Mouse (Mus musculus) mouse trophoblast stem cell (cell line): ENCODE measurements around the gene Chuk.

Source experiments
- in situ Hi-C, 2 experiments: fragments of 300-500 bp; cut with MseI, MboI; formaldehyde crosslinking; loops; 2 replicates in 1 of 2; 3 replicates in 1 of 2; pipeline ENCODE4 v1.15.1; 2025

Gene Chuk

DNA sequence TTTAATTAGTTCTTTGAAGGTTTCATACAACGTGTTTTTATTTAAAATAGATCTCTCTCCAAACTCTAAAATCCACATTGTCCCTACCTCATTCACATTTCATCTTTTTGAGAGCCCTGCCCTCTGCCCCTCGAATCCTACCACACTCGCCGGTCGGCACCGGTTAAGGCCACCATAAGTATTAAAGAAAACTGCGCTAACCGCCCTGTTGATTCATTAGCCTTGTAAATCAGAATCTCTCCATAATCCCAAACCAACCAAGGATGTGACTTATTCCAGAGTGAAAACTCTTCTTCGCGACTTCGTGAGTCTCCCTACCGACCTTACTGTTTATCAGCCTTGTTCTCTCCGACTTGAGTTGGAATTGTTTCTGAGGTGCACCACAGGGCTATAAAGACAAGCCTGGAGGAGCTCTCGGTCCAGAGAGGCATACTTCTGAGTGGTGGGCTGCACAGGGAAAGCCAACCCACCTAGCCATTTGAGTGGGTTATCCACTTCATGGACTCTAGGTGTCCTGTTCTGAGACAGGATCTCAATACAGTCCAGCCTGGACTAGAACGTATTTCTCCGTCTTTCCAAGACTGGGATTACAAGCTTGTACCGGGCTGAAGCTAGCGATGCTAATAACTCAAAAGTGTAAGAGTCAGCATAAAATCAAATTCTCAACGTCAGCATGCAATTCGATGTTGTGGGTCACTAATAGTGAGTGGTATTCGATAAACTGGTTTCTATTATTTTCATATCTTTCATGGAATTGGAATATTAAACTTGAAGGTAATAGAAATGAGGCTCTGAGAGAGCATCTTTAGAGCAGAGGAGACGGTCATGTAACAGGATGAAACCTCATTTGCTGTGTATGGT lies 611 bp upstream of the Chuk start:
- in situ Hi-C loops, result no loop called here

DNA sequence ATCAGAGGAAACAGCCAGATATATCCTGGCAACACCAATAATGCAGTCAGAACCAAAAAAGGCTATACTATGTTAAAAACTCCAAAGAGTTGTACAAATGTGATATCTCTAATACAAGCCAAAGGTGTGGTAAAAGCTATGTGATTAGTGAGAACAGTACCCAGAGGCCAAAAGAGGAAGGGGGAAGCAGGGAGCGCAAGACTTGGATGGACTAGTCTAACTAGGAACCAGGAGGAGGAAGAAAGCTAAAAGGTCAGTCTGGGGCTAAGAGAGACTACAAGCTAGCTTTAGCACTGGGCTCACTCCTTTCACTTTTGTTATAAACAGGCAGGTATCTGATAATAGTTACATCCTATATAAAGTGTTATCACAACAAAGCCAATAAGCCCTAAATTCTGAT lies 2.9 kb downstream of the Chuk start:
- in situ Hi-C loops, result no loop called here

DNA sequence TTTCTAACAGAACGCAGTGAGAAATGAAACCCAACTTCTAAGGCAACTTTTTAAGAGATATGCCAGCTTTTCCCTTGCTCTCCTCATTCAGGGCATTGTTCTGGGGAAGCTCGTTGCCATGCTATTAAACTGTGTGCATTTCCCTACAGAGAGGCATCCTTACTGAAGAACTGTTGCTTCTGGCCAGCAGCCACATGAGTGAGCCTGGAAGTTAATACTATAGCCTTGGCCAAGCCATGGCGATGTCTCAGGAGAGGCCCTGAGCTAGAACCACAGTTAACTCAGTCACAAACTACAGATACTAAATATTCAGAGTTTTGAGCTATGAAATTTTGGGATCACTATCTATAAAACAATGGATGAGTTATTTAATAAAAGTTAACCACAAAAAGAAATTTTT lies 4.3 kb downstream of the Chuk start:
- in situ Hi-C loops, result no loop called here

DNA sequence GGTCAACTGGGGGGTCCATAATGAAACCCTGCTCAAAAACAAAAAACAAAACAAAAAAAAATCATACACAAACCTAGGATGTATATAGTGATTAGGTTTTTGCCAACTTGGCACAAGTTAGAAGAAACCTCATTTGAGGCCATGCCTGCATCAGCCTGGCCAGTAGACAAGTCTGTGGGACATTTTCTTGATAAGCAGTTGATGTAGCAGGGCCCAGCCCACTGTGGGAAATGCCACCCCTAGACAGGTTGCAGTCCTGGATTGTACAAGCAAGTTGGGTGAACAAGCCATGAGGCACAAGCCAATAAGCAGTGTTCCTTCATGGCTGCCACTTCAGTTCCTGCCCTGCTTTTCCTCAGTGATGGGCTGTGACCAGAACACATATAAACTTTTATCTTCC lies 6.4 kb downstream of the Chuk start:
- in situ Hi-C loops, result no loop called here

DNA sequence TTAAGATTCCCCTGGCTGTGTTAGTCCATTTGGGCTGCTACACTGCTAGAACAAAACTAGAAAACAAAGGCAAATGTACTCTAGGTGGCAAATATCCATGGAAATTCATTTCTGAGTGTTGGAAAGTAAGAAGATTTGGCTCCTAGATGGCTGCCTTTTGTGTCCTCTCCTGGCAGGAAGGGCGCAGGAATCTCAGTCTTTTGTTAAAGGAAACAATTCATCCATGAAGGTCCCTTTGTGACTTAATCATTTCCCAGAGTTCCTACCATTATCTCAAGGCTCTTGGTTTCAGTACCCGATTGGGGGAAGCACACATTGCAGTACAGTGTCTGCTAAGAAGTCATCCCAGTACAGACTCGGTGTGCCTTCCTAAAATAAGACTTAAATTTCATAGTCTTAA lies 21.0 kb downstream of the Chuk start:
- in situ Hi-C loops, result no loop called here

DNA sequence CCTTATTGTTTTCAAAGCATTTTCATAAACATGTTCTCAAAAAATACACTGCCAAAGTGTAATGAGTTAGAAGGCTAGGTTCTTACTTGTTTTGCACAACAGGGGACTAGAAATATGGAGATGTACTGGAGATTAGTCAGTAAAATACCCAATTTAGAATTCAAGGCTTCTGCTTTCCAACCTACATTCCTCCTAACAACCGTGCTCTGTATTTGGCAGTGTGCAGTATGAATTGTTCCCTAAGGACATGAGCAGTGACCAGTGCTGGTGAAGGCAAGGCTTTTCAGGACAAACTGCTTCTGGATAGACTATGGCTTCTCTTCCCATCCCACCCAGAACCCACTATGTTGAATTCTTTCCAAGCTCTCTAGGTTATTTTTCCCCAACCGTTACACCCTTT lies 26.4 kb downstream of the Chuk start:
- in situ Hi-C loops, result no loop called here

DNA sequence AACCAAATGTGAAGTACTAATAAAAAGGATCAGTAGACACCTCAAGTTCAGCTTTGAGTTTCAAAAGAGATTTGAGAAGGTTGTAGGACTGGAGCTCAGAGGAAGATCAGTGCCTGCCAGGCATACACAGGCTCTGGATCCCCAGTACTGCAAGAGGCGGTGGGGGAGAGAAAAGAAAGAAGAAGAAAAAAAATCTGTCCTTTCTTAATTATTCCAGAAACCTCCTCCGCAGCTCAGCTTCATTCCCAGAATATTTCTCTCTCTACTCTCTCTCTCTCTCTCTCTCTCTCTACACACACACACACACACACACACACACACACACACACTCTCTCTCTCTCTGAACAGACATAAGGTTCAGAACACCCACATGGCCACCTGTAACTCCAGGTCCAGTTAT lies 27.3 kb downstream of the Chuk start:
- in situ Hi-C loops, result no loop called here

DNA sequence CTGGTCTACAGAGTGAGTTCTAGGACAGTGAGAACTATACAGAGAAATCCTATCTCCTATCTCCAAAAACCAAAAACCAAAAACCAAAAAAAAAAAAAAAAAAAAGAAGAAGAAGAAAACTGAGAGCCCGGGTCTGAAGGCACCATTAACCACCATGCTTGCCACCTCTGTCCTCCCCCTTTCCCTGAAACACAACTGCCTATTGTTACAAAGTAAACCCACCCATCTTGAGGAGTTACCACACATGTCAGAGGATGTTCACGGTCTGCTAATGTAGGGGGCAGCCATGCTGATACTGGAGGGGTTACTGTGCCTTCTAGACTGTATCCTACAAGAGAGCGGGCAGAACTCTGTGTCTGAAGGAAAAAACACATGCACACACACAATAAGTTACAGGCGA lies 30.3 kb downstream of the Chuk start:
- in situ Hi-C loops, result no loop called here

DNA sequence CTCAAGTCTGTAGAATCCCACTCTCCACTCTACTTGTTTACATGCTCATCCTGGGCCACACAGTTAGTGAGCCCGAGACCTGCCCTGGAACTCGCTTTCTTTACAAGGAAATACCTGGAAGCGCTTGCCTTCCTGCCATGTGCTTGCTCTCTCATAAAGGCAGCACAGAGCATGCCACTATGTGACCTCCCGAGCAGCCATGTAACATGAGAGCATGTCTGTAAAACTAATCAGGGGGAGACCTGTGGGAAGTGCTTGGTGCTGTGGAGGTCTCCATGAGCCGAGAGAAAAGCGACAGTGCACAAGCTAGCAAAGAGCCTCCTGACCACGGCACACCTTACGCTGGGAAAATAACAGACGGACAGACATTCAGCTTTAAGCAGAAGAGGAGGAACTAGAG lies 30.8 kb downstream of the Chuk start:
- in situ Hi-C loops, result no loop called here

DNA sequence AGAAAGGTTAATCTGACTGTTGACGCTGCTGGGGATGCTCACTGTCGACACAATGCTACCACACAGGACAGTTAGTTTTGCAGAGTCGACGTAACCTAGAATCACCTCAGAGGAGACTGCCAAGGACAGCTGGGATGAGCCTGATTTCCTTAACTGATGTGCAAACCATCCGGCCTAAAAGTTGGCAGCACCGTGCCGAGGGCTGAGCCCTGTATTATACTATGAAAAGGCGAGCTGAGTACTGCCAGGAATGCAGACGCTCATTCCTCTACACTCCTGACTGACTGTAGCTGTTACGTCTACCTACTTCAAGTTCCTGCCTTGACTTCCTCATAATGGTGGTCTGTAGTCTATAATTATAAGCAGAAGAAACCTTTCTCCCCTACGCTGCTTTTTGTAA lies 32.3 kb downstream of the Chuk start:
- in situ Hi-C loops, result no loop called here

DNA sequence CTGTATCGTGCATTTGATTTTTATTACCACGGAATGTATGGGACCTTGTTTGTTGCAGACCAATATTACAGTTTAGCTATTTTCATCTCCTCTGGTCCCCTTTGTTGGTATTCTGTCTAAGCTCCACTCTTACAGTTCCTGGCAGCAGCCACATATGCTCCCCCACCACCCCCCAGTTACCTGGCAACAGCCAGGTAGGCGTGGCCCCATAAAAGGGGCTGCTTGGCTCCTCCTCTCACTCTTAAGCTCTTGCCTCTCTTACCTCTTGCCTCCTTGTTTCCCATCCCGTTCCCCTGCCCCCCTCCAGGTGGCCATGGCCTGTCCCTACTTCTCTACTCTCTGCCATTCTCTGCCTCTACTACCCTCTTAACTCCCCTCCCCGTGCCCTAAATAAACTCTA lies 36.1 kb downstream of the Chuk start:
- in situ Hi-C loops, result no loop called here

DNA sequence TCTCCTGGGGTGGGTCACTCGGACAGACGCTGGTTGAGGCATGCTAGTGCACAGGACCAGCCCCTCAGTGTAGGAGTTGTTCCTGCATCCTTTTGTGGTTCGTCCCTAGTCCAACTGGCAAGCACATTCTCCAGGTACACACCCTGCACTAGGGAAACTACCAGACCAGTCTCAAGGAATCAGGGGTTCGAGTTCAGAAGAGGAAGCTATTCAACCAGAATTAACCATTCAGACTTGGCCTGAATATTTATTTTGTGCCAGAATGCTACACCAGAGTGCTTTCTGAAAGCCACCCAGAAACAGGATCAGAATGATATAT lies 37.4 kb downstream of the Chuk start:
- in situ Hi-C loops, result no loop called here

DNA sequence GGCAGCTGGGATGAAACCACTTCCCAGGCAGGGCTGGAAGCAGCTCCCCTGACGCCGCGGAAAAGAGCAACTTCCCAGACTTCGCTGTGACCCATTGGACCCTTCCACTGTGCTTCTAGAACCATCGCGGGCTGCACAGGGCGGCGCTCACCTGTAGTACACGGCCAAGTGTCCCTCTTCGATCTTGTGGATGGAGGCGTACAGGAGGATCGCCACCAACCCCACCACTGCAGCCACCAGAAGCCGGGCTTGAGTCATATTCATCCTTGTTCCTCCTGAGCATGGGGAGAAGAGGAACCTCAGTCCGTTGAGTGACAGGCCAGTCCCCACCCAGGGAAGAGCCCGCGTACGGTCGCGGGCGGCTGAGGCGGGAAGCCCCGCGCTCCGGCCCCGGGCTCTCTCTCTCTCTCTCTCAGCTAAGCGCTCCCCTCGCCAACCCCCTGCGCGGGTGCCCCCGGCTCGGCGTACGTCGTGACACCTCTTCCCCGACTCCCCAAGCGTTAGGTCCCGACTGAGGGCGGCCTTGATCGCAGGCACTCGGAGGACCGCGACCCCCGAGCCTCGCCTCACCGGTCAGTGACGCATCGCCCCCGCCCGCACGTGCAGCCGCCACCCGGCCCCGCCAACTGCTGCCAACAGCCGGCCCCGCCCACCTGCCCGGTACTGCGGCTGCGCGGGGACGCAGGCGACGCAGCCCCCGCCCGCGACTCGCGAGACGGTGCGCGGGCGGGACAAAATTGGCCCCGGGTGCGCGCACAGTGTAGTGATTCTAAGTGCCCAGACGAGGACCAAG lies 38.0 kb downstream of the Chuk start, which contains the start of gene Erlin1:
Erlin1 (minus strand) TSS at position 665 of the 793 bp plus-strand sequence.
- in situ Hi-C loops, result no loop called here

DNA sequence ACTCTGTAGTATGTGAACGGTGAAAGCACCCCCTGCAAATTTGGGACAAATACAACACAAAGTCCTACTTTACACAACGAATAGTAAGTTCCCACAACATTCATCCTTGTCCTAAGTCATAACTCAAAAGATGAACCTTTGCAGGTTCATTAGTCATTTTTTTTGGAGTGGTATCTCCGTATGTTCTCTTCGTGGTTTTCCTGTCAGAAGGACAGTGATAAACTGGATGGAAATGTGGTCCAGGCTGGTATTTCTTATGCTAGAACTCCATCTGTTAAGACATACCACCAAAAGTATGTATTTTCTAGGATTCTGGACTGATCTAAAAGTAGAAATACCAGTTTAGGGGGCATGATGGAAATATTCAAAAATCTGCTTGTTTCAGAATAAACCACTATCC lies 39.0 kb downstream of the Chuk start:
- in situ Hi-C loops, result no loop called here

DNA sequence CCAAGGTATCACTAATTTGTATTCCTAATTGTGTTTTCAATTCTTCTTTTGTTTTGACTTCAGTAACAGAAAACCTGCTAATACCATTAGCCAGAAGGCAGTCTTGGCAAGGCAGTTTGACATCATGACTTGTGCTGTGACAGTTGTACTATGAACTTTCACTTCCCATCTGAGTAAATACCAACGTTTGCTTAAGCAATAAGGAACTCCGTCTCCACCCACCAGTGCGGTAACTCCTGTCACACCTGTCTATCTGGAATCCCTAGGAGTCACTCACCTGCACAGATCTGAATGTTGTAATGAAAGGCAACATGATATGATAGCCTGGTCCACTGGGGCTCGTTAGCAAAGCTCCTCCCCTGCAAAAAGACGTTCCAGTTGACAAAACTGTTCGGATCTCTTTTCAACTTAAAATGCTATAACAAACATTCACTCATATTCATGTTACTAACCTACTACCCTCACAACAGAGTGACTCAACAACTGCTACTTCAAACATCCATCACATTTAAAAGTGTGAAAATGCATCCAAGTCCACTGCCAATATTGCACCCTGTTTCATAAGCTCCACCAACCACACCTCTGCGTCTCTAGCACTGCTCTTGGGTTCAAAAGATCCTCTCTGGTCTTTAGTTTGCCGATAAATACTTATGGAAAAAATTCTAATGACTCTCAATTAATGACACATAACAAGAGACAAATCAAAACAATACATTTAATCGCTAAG lies 39.8 kb downstream of the Chuk start:
- in situ Hi-C loops, result no loop called here

DNA sequence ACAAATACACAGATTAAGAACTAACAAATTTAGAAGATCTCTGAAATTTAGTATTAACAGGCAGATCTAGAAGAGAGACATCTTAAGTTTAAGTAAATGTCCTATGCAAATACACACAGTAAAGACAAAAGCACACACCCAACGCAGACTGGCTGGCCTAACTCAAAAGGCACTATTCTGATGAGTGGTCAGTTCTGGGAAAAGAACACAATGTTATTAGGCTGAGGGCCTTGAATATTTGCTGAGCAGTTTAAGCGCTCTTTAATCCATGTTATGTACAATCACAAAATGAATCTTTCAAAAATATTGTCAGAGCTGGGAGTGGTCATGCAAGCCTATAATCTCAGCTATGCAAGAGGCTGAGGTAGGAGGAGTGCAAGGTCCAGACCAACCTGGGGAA lies 42.5 kb downstream of the Chuk start:
- in situ Hi-C loops, result no loop called here

DNA sequence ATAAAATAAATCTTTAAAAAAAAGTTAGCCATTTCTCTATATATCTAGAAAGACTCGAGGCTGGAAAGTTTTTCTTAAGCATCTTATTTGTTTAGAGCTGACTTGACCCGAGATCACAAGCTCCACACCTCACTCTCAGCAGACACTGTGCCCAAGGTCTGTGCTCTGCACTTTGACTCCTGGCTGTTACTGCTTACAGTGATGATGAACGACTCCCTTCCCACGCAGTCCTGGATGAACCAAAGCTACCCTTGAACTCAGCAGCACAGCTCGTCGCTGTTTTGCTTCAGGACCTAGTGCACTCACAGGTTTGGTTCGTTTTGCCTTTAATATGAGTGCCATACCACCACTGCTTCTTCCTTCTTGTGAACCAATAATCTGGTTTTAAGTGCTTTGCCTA lies 43.5 kb downstream of the Chuk start:
- in situ Hi-C loops, result no loop called here

DNA sequence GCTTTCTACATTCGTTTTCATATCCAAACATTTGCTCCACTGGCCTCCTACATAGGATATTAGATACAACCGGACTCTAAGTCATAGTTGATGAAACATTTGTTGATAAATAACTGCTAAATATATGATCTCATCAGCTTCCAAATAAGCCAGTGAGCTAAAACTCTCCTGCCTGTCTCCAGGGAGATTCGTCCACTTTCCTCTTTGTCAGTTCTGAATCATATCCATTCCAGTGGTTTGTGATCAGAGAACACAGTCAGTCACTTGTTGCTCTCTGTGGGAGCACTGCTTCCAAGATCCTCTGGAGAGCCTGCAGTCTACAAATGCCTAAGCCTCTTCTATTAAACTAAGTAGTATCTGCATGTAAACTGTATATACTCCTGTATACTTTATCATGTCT lies 47.1 kb downstream of the Chuk start:
- in situ Hi-C loops, result no loop called here

DNA sequence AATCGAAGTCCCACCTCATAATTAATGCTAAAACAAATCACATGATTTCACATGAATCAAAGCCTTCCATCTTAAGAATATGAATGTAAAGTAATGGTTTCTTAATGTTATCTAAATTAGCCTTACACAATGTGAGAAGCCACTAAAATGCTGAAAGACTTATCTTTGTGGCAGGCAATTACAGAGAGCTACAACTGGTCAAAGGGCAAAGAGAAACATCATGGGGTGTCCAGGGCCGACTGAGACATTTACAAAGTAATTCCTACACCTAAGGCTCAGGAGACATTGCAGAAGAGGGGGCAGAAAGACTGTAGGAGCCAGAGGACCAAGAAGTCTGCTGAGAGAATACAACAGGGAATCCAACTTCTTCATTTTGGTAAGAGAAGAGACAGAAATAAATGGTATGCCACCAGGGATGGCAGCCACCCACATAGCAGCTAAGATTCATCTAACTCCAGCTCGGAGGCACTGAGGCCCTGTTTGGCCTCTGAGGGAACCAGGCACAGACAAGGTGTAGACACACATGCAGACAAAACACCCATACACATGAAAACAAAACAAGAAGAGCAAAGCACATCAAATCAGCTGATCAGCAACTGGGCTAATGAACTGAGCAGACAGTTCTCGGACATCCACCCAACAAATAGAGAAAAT lies 52.0 kb downstream of the Chuk start:
- in situ Hi-C loops, result no loop called here

DNA sequence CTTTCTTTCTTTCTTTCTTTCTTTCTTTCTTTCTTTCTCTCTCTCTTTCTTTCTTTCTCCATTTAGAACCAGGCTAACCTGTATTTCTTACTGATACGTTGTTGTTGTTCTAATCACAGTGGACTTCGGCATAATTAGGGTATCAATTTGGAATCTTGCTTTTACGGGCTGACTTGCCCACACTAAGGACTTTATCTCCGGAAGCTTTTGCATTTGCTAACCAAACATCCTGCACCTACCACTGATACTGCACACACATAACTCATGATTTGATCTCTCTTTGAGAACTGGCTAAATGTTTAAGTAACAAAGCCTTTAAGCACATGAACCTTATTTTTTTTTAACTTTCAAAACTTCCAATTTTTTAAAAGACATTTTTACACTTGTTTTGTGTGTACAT lies 56.9 kb downstream of the Chuk start:
- in situ Hi-C loops, result no loop called here

DNA sequence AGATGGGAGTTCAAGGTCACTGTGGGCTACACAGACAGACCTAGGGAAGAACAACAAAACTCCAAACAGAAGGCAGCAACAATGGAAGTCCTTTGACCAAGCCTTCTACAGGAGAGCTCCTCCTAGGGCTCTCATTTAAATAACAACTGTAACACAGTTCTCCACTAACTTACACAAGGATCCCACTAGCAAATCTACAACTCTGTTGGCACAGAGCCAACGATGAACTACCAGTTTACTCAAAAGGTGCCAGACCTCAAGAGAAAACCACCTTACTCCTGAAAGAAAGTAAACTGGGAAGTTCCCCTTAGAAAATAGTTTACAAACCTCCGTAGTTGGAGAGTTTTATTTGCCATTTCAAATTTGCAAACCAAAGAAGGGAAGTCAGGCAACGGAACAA lies 58.0 kb downstream of the Chuk start:
- in situ Hi-C loops, result no loop called here

DNA sequence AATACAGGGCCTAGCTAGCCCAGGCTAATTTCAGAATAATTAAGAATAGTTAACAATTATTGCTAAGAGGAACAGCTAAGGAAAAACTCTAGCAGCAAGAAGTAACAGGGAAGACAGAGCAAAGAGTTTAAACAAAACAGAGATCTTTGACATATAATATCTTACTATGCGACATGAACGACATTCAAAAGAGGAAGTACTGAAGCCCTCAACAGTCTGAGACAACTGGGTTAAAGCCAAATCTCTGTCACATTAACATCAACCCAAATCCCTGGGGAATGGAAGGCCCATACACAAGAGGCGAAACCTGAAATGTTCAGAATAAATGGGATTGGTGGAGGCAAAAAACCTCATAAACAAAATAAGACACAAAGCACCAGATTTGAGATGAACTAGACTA lies 61.4 kb downstream of the Chuk start:
- in situ Hi-C loops, result no loop called here
